Mouse (Mus musculus): Measurements from ENCODE around the gene Cdc42se2.

- TF ChIP-seq CTCF (IDR thresholded peaks at IDR 0.05) (no peak), EP300 (IDR thresholded peaks at IDR 0.05) (no peak)
Measured at GRCm38 (mm10) chr11:54778131-54778844, 9.2 kb downstream of the Cdc42se2 start.
